Mouse (Mus musculus) thymus, adult 2 months (tissue): Measurements from ENCODE around the gene Gm10666.
"Not testable (repeated sequence)": the region's sequence is repeated elsewhere in the genome, so short reads cannot be mapped to it uniquely, and the experiment has no call there.

Experiments used
- CTCF ChIP-seq: fragments of 200-500 bp; IDR thresholded peaks from 2 replicates; pipeline ENCODE4 v1.5.1; 2012; ENCODE audit warnings: mild to moderate bottlenecking, control low read depth, low read length, moderate library complexity, borderline replicate concordance; ENCODE audit not compliant: control insufficient read depth, poor library complexity, insufficient read depth; ENCODE audit errors: extremely low read depth
- POLR2A ChIP-seq: fragments of 200-500 bp; IDR thresholded peaks from 2 replicates; pipeline ENCODE4 v1.6.1; 2012; ENCODE audit warnings: mild to moderate bottlenecking, low read length, control low read depth, moderate library complexity; ENCODE audit not compliant: control insufficient read depth, poor library complexity, insufficient read depth; ENCODE audit errors: extremely low read depth

- TF ChIP-seq POLR2A, CTCF: not testable (repeated sequence)
Measured at GRCm38 (mm10) chr7:22134641-22135040, at the start of gene Gm10666.
